Mouse (Mus musculus) intestine, embryonic 15.5 days (tissue): ENCODE results near the gene Ttc39d. TPM values are rescaled to one million over a fixed set of nuclear protein-coding genes. Genes with fewer than 3 reads are reported as not detected.

Experiments
- ATAC-seq: fragments of 200-750 bp; cut with Nextera tagmentation; 2 replicates; pipeline ENCODE4 v1.8.0; 2017; ENCODE audit warnings: moderate TSS enrichment, moderate library complexity
- H3K27ac ChIP-seq: fragments of 300-500 bp; sonication (generic); 2 replicates; pipeline ENCODE4 v1.5.1; 2015; ENCODE audit warnings: mild to moderate bottlenecking, inconsistent platforms
- H3K27me3 ChIP-seq: fragments of 300-500 bp; sonication (generic); replicated peaks from 2 replicates; pipeline ENCODE4 v1.6.1; 2015; ENCODE audit warnings: inconsistent platforms
- H3K36me3 ChIP-seq: fragments of 300-500 bp; sonication (generic); 2 replicates; pipeline ENCODE4 v1.6.1; 2015; ENCODE audit warnings: inconsistent platforms
- H3K4me1 ChIP-seq: fragments of 300-500 bp; sonication (generic); replicated peaks from 2 replicates; pipeline ENCODE4 v1.6.1; 2015; ENCODE audit warnings: inconsistent platforms
- H3K4me2 ChIP-seq: fragments of 300-500 bp; sonication (generic); replicated peaks from 2 replicates; pipeline ENCODE4 v1.6.1; 2015; ENCODE audit warnings: mild to moderate bottlenecking, inconsistent platforms
- H3K4me3 ChIP-seq: fragments of 300-500 bp; sonication (generic); replicated peaks from 2 replicates; pipeline ENCODE4 v1.5.1; 2015; ENCODE audit warnings: inconsistent platforms
- H3K9ac ChIP-seq: fragments of 300-500 bp; sonication (generic); 2 replicates; pipeline ENCODE4 v1.6.1; 2015; ENCODE audit warnings: inconsistent platforms
- H3K9me3 ChIP-seq: fragments of 300-500 bp; sonication (generic); 2 replicates; pipeline ENCODE4 v1.6.1; 2016; ENCODE audit warnings: inconsistent platforms
- WGBS: fragments of 180-500 bp; shearing (Covaris S2); methylation state at CpG from one replicate; pipeline ENCODE4 v1.1.7; 2015; 5-methylcytosine and 5-hydroxymethylcytosine counted together
- polyA plus RNA-seq: library from polyadenylated mRNA; unstranded; fragments of >200 nt; fragmentation: Nextera tagmentation; extraction: Ambion mirVana; gene quantifications from 2 replicates; pipeline ENCODE4 v1.2.1, GENCODE M21; 2015

The Ttc39d gene
- polyA plus RNA-seq: 0.11 and 0.16 TPM in 2 replicates

DNA sequence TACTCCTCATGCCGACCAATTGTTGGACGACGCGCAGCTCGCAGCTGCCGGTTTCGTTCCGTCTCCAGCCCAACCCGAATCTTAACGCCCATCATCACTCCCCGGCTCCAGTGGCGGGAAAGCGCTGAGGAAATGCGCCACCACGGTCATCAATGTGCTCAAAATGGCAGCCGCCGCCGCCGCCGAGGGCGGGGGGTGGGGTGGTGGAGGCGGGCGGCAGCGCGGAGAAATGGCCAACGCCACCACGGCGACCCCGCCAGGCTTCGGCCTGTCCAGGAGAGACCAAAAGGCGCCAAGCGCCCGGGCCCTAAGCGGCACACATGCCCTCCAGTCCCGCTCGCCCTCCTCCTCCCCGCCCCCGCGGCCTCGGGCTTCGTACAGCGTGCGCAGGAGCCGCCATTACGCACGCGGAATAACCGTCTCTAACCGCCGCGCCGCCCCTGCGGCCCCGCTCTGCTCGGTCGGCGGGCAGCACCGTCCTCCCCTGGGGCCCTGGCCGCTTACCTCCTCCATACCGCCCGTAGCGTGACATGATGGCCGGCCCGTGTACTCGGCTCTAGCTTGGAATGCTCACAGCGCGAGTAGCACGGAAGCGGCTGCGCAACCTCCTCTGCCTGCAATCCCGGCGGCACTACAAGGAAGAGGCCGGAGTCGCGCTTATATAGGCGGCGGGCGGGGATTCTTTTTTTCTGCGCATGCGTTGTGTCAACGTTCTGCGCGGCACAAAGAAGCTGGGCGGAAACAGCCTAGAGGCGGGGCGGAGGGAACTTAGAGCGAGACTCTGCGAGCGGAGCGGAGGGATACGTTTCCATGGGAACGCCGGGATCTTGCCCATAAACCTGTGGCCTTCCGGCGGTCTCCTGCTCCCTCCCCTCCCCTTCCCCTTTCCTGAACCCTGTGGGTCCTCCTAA lies at the start of gene Ttc39d, which contains the start of gene Srsf7:
TSS of gene Ttc39d (plus strand) at position 790 of the 911 bp plus-strand sequence.
TSS of gene Srsf7 (minus strand) at position 637 of the 911 bp plus-strand sequence.
- no peaks in the 10 kb centered on the region for H3K27me3 ChIP-seq
- WGBS: under 1% methylated on average over 95 of the region's 95 CpGs
- peaks cover 16% of the 10 kb centered on the region for H3K36me3 ChIP-seq
- H3K4me1 ChIP-seq: 0 out of 2 replicates have a peak, but pooled peaks cover 7% of the 10 kb centered on the region
- peak within 1 kb of the TSS; percentile 99 for H3K27ac ChIP-seq
- H3K4me3 ChIP-seq: peak within 1 kb of the TSS; percentile 89
- ATAC-seq: peak; percentile 94
- peak within 1 kb of the TSS; percentile 71 for H3K4me2 ChIP-seq
- no peaks in the 10 kb centered on the region for H3K9me3 ChIP-seq
- H3K9ac ChIP-seq: peak within 1 kb of the TSS; percentile 98

GRCm38 (mm10) chr17:80157489-80157888 lies 49.8 kb upstream of the Ttc39d start:
- Histone ChIP-seq H3K4me2 (no peak overlapping the region), H3K9ac (no peak overlapping the region)

GRCm38 (mm10) chr17:80160454-80160853 lies 46.8 kb upstream of the Ttc39d start:
- H3K9me3 ChIP-seq: no peaks in the 10 kb centered on the region
- no peaks in the 10 kb centered on the region; the same call in 1 of the 2 replicates for H3K4me1 ChIP-seq
- ATAC-seq: no peak
- no peaks in the 10 kb centered on the region for H3K36me3 ChIP-seq
- WGBS: 44% methylated on average over 5 of the region's 5 CpGs
- no peak overlapping the region for H3K4me3 ChIP-seq
- H3K4me2 ChIP-seq: no peak overlapping the region
- no peaks in the 10 kb centered on the region for H3K27me3 ChIP-seq
- no peak overlapping the region for H3K9ac ChIP-seq
- H3K27ac ChIP-seq: no peak overlapping the region

More at GRCm38 (mm10) chr17:80157489-80157888, 49.8 kb upstream of the Ttc39d start:
- Histone ChIP-seq H3K4me1 (no peaks in the 10 kb centered on the region), H3K36me3 (no peaks in the 10 kb centered on the region), H3K27ac (no peak overlapping the region), H3K4me3 (no peak overlapping the region), H3K9me3 (no peaks in the 10 kb centered on the region), H3K27me3 (no peaks in the 10 kb centered on the region)
- no peak for ATAC-seq
- 87% methylated on average over 6 of the region's 6 CpGs for WGBS

- Histone ChIP-seq H3K27me3 (no peaks in the 10 kb centered on the region), H3K4me1 (peaks cover 9% of the 10 kb centered on the region; the same call in 1 of the 2 replicates), H3K9me3 (no peaks in the 10 kb centered on the region), H3K36me3 (no peaks in the 10 kb centered on the region), H3K27ac (no peak overlapping the region), H3K9ac (no peak overlapping the region), H3K4me2 (no peak overlapping the region), H3K4me3 (no peak overlapping the region)
- WGBS: 71% methylated on average over 8 of the region's 8 CpGs
- ATAC-seq: no peak
Measured at GRCm38 (mm10) chr17:80163991-80164390, 43.3 kb upstream of the Ttc39d start.

DNA sequence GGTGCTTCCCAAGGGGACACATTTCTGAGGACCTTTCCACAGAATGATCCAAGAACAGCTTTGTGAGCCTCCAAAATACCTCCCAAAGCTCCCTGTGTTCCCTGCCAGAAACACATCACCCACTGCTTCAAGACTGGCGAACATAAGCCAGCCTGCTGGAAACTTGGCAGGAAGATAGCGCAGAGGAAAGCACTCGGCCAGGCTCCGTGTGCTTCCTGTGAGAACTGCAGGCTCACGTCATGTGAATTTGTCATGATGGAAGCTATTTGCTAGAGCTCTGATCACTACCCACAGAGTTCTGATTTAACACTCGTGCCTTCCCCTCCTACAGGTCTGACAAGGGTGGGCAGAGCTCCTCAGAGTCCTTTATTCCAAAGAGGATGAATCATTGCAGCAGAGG lies 41.5 kb upstream of the Ttc39d start:
- 0 out of 2 replicates have a peak overlapping the region, but pooled peaks have one; percentile 13 for H3K27ac ChIP-seq
- WGBS: 52% methylated on average over 6 of the region's 6 CpGs
- peaks cover 9% of the 10 kb centered on the region; the same call in 1 of the 2 replicates for H3K4me1 ChIP-seq
- H3K4me2 ChIP-seq: no peak overlapping the region
- H3K36me3 ChIP-seq: no peaks in the 10 kb centered on the region
- ATAC-seq: no peak
- no peak overlapping the region for H3K9ac ChIP-seq
- H3K27me3 ChIP-seq: no peaks in the 10 kb centered on the region
- no peak overlapping the region for H3K4me3 ChIP-seq
- H3K9me3 ChIP-seq: no peaks in the 10 kb centered on the region

DNA sequence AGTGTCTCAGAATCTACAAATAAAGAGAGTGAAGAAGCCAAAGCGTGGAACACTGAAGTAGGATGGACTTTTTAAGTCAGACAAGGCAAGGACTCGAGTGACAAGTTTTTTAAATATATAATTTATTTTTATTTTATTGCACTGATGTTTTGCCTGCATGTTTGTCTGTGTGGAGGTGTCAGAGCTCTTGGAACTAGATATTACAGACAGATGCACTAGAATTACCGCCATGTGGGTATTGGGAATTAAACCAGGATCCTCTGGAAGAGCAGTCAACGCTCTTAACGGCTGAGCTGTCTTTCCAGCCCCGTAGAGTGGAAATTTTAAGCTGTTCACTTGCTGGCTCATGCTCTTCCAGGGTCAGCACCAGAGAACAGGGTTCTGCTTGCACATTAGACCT lies 40.9 kb upstream of the Ttc39d start:
- H3K27me3 ChIP-seq: no peaks in the 10 kb centered on the region

DNA sequence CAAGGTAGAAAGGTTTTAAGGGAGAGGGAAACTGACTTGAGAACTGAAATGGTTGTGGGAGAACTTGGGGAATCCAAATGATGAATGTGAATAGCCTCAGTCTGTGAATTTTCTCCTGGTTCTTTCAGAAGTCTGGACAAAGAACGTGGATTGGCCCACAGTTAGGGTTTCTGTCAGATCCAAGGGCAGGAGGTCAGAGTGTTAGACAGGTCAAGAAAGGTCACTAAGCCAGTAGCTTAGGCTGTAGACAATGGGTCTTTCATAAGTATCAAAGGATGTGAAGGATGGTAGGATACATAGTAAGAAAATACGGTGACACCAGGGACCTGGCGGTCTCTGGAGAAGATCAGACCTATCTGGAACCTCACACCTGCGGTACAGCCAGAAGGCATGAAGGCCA lies 39.8 kb upstream of the Ttc39d start:
- H3K27ac ChIP-seq: no peak overlapping the region
- ATAC-seq: no peak
- H3K27me3 ChIP-seq: no peaks in the 10 kb centered on the region
- 72% methylated on average over 4 of the region's 4 CpGs for WGBS
- no peak overlapping the region for H3K4me2 ChIP-seq
- H3K4me1 ChIP-seq: peaks cover 9% of the 10 kb centered on the region; the same call in 1 of the 2 replicates
- H3K9ac ChIP-seq: no peak overlapping the region
- no peak overlapping the region for H3K4me3 ChIP-seq
- no peaks in the 10 kb centered on the region for H3K36me3 ChIP-seq
- H3K9me3 ChIP-seq: no peaks in the 10 kb centered on the region

More for the DNA sequence above, 40.9 kb upstream of the Ttc39d start:
- Histone ChIP-seq H3K4me3 (no peak overlapping the region), H3K9ac (no peak overlapping the region), H3K4me2 (no peak overlapping the region), H3K27ac (no peak overlapping the region), H3K4me1 (peaks cover 9% of the 10 kb centered on the region; the same call in 1 of the 2 replicates), H3K9me3 (no peaks in the 10 kb centered on the region), H3K36me3 (no peaks in the 10 kb centered on the region)
- no peak for ATAC-seq
- 88% methylated on average over 6 of the region's 6 CpGs for WGBS

GRCm38 (mm10) chr17:80167851-80168251 lies 39.4 kb upstream of the Ttc39d start:
- 48% methylated on average over 7 of the region's 7 CpGs for WGBS
- no peak overlapping the region for H3K4me3 ChIP-seq
- peak overlapping the region; percentile 44; the same call in 1 of the 2 replicates for H3K4me2 ChIP-seq
- H3K9me3 ChIP-seq: no peaks in the 10 kb centered on the region
- peak; percentile 49 for ATAC-seq
- peaks cover 9% of the 10 kb centered on the region; the same call in 1 of the 2 replicates for H3K4me1 ChIP-seq
- H3K27me3 ChIP-seq: no peaks in the 10 kb centered on the region
- no peaks in the 10 kb centered on the region for H3K36me3 ChIP-seq
- H3K9ac ChIP-seq: no peak overlapping the region
- no peak overlapping the region for H3K27ac ChIP-seq

GRCm38 (mm10) chr17:80168425-80169182 lies 38.7 kb upstream of the Ttc39d start:
- Histone ChIP-seq H3K4me2 (peak overlapping the region; percentile 44), H3K4me1 (peaks cover 9% of the 10 kb centered on the region; the same call in 1 of the 2 replicates), H3K9ac (no peak overlapping the region), H3K27me3 (no peaks in the 10 kb centered on the region), H3K36me3 (no peaks in the 10 kb centered on the region), H3K27ac (peak overlapping the region; percentile 52; the same call in 1 of the 2 replicates), H3K4me3 (peak overlapping the region; percentile 1; the same call in 1 of the 2 replicates), H3K9me3 (no peaks in the 10 kb centered on the region)
- ATAC-seq: peak; percentile 73
- WGBS: 25% methylated on average over 16 of the region's 16 CpGs

- H3K36me3 ChIP-seq: no peaks in the 10 kb centered on the region
- ATAC-seq: no peak
- H3K9ac ChIP-seq: no peak overlapping the region
- WGBS: 94% methylated on average over 6 of the region's 6 CpGs
- no peak overlapping the region for H3K27ac ChIP-seq
- H3K4me3 ChIP-seq: no peak overlapping the region
- H3K4me1 ChIP-seq: peaks cover 9% of the 10 kb centered on the region; the same call in 1 of the 2 replicates
- H3K4me2 ChIP-seq: no peak overlapping the region
- no peaks in the 10 kb centered on the region for H3K27me3 ChIP-seq
- no peaks in the 10 kb centered on the region for H3K9me3 ChIP-seq
Measured at GRCm38 (mm10) chr17:80169792-80170191, 37.5 kb upstream of the Ttc39d start.

DNA sequence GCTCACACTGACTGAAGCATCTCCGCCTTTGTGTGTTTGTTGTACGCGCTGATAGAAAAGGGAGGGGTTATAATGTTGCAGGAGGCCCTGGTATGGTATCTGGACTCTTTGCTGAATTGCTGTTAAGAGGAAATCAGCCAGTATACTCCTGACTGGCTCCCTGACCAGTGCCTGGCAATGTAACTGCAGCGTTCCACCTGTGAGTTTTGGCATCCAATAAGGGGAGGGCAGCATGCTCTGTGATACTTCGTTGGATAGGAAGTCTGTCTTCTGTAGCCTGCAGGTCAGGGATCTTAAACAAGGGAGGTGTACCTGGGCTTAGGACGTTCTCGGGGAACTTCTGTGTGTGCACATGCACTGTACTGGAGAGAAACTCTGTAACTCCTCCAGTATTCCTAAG lies 36.3 kb upstream of the Ttc39d start:
- 86% methylated on average over 7 of the region's 7 CpGs for WGBS
- H3K27me3 ChIP-seq: no peaks in the 10 kb centered on the region
- H3K4me3 ChIP-seq: no peak overlapping the region
- H3K27ac ChIP-seq: no peak overlapping the region
- peaks cover 9% of the 10 kb centered on the region; the same call in 1 of the 2 replicates for H3K4me1 ChIP-seq
- no peak overlapping the region for H3K4me2 ChIP-seq
- no peak overlapping the region for H3K9ac ChIP-seq
- no peak for ATAC-seq
- no peaks in the 10 kb centered on the region for H3K36me3 ChIP-seq
- no peaks in the 10 kb centered on the region for H3K9me3 ChIP-seq

DNA sequence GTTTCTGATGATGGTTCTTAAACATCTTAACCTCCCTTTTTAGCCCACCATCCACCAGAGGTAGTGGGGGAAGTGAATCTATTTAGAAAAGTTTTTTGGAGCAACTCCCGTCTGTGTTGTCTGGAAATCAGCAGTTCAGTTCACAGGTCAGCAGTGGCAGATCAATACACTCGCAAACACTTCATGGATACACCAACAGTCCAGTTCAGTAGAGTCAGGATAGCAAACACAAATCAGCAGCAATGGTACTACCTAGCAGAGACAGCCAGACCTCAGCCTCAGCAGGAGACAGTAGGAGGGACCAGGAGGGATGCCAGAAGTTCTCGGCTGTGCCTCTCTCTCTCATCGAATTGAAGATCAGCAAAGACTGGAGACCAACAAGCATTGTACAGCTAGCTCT lies 35.3 kb upstream of the Ttc39d start:
- H3K4me2 ChIP-seq: no peak overlapping the region
- no peaks in the 10 kb centered on the region for H3K36me3 ChIP-seq
- 90% methylated on average over 4 of the region's 4 CpGs for WGBS
- H3K4me1 ChIP-seq: peaks cover 9% of the 10 kb centered on the region; the same call in 1 of the 2 replicates
- H3K9me3 ChIP-seq: no peaks in the 10 kb centered on the region
- H3K27me3 ChIP-seq: no peaks in the 10 kb centered on the region
- no peak for ATAC-seq
- no peak overlapping the region for H3K27ac ChIP-seq
- H3K9ac ChIP-seq: no peak overlapping the region
- no peak overlapping the region for H3K4me3 ChIP-seq
